Mouse (Mus musculus): Measurements from ENCODE around the gene Tmem210. TPM values are rescaled to one million over a fixed set of nuclear protein-coding genes. Genes with fewer than 3 reads are reported as not detected.

The Tmem210 gene
- total and polyA plus RNA-seq, 3 experiments = not detected

- TF ChIP-seq NRF1 (IDR thresholded peaks at IDR 0.05; ENCODE audit: insufficient read depth, low read depth, low read length, poor library complexity, severe bottlenecking) = no peak
- TF ChIP-seq MEF2A (IDR thresholded peaks at IDR 0.05; ENCODE audit: extremely low read depth, insufficient replicate concordance, low read depth, low read length, poor library complexity, severe bottlenecking) = no peak
- no peak for TF ChIP-seq NELFE (IDR thresholded peaks at IDR 0.05; ENCODE audit: low read depth, low read length)
- TF ChIP-seq ZC3H11A (IDR thresholded peaks at IDR 0.05; ENCODE audit: low read depth, low read length) = peak; percentile 54
- no peak for TF ChIP-seq JUND (IDR thresholded peaks at IDR 0.05; ENCODE audit: low read depth, low read length)
- no peak for TF ChIP-seq MXI1 (IDR thresholded peaks at IDR 0.05; ENCODE audit: low read depth, low read length)
- peak; percentile 90 to 95 (median 91) for TF ChIP-seq CTCF (IDR thresholded peaks at IDR 0.05 in 2 of 3, conservative IDR thresholded peaks at IDR 0.05 in 1 of 3; ENCODE audit: control insufficient read depth in 1 of 3, insufficient read depth in 1 of 3, low read depth in 2 of 3, low read length in 3 of 3, poor library complexity in 1 of 3, severe bottlenecking in 1 of 3)
- TF ChIP-seq USF2 (IDR thresholded peaks at IDR 0.05; ENCODE audit: borderline replicate concordance in 1 of 2, insufficient read depth in 1 of 2, low read depth in 1 of 2, low read length in 2 of 2) = no peak
- TF ChIP-seq TBP (IDR thresholded peaks at IDR 0.05; ENCODE audit: low read depth, low read length) = no peak
- no peak for TF ChIP-seq MYB (IDR thresholded peaks at IDR 0.05; ENCODE audit: low read depth, low read length)
- no peak for TF ChIP-seq MYC (IDR thresholded peaks at IDR 0.05; ENCODE audit: low read depth, low read length)
- TF ChIP-seq GATA1 (IDR thresholded peaks at IDR 0.05; ENCODE audit: low read depth, low read length) = no peak
- no peak for TF ChIP-seq MAZ (IDR thresholded peaks at IDR 0.05; ENCODE audit: low read depth, low read length)
- TF ChIP-seq TCF12 (IDR thresholded peaks at IDR 0.05; ENCODE audit: low read depth, low read length) = no peak
- TF ChIP-seq CHD2 (IDR thresholded peaks at IDR 0.05; ENCODE audit: low read length) = no peak
- no peak for TF ChIP-seq E2F4 (IDR thresholded peaks at IDR 0.05; ENCODE audit: borderline replicate concordance, low read depth, low read length)
- peak; percentile 51 for TF ChIP-seq RAD21 (IDR thresholded peaks at IDR 0.05; ENCODE audit: low read depth, low read length)
- TF ChIP-seq KAT2A (conservative IDR thresholded peaks at IDR 0.05; ENCODE audit: low read depth, low read length) = no peak
- no peak for TF ChIP-seq USF1 (IDR thresholded peaks at IDR 0.05; ENCODE audit: low read depth, low read length)
- no peak for TF ChIP-seq RCOR1 (IDR thresholded peaks at IDR 0.05; ENCODE audit: low read depth, low read length)
- no peak for TF ChIP-seq ELF1 (IDR thresholded peaks at IDR 0.05; ENCODE audit: low read depth, low read length)
- no peak for TF ChIP-seq BHLHE40 (IDR thresholded peaks at IDR 0.05; ENCODE audit: borderline replicate concordance, low read depth, low read length)
- TF ChIP-seq EP300 (IDR thresholded peaks at IDR 0.05; ENCODE audit: low read depth in 1 of 2, low read length in 2 of 2) = no peak
- no peak for TF ChIP-seq ZNF384 (IDR thresholded peaks at IDR 0.05; ENCODE audit: low read depth, low read length)
- no peak for TF ChIP-seq MAX (IDR thresholded peaks at IDR 0.05; ENCODE audit: low read length)
- no peak for TF ChIP-seq POLR2A (IDR thresholded peaks at IDR 0.05; ENCODE audit: control insufficient read depth in 1 of 2, insufficient read depth in 1 of 2, low read depth in 1 of 2, low read length in 2 of 2, poor library complexity in 1 of 2)
- TF ChIP-seq GABPA (IDR thresholded peaks at IDR 0.05; ENCODE audit: low read depth, low read length) = no peak
- TF ChIP-seq CHD1 (IDR thresholded peaks at IDR 0.05; ENCODE audit: low read depth, low read length) = no peak
- TF ChIP-seq ZMIZ1 (IDR thresholded peaks at IDR 0.05; ENCODE audit: low read depth, low read length) = no peak
- TF ChIP-seq ETS1 (IDR thresholded peaks at IDR 0.05; ENCODE audit: low read depth, low read length) = no peak
- peak; percentile 25 for TF ChIP-seq SIN3A (IDR thresholded peaks at IDR 0.05; ENCODE audit: low read length)
- no peak for TF ChIP-seq TAL1 (IDR thresholded peaks at IDR 0.05; ENCODE audit: low read length)
- TF ChIP-seq MAFK (IDR thresholded peaks at IDR 0.05; ENCODE audit: borderline replicate concordance, low read depth, low read length) = no peak
- TF ChIP-seq SMC3 (IDR thresholded peaks at IDR 0.05; ENCODE audit: low read depth, low read length) = peak; percentile 88
- TF ChIP-seq POLR2AphosphoS2 (IDR thresholded peaks at IDR 0.05; ENCODE audit: low read length) = no peak
- no peak for TF ChIP-seq POLR2AphosphoS5 (IDR thresholded peaks at IDR 0.05; ENCODE audit: borderline replicate concordance, low read depth, low read length)
- TF ChIP-seq UBTF (IDR thresholded peaks at IDR 0.05; ENCODE audit: borderline replicate concordance, insufficient read depth, low read depth, low read length) = no peak
- peaks cover 0 to 13% of the 10 kb centered on the region in 2 experiments; a peak in 2 of 4 replicates for H3K4me1 ChIP-seq (ENCODE audit: control insufficient read depth in 1 of 2, insufficient read depth in 2 of 2, low read length in 2 of 2)
Observed at GRCm38 (mm10) chr2:25292856-25293255, 4.9 kb downstream of the Tmem210 start.

More at GRCm38 (mm10) chr2:25292856-25293255, 4.9 kb downstream of the Tmem210 start:
- H3K4me3 ChIP-seq (ENCODE audit: control insufficient read depth in 1 of 2, insufficient read depth in 1 of 2, low read depth in 2 of 2, low read length in 2 of 2) = no peak overlapping the region
- no peak overlapping the region for H3K27ac ChIP-seq (ENCODE audit: control insufficient read depth, low read depth, low read length)
- H3K36me3 ChIP-seq (ENCODE audit: control insufficient read depth in 1 of 2, insufficient read depth in 2 of 2, low read length in 2 of 2) = no peaks in the 10 kb centered on the region; a peak in 1 of 4 replicates
- peak; percentile 69 for DNase-seq (ENCODE audit: low read depth, low spot score)
- H3K9me3 ChIP-seq (replicated peaks; ENCODE audit: insufficient read depth, low read length) = no peaks in the 10 kb centered on the region
- no peak overlapping the region for H3K9ac ChIP-seq (ENCODE audit: control insufficient read depth, low read depth, low read length, poor library complexity, severe bottlenecking)
- no peaks in the 10 kb centered on the region for H3K79me2 ChIP-seq (ENCODE audit: control insufficient read depth, insufficient read depth, low read length, poor library complexity)
- H3K27me3 ChIP-seq (ENCODE audit: control insufficient read depth in 1 of 2, insufficient read depth in 2 of 2, low read length in 2 of 2) = peaks cover 0 to 4% of the 10 kb centered on the region in 2 experiments; a peak in 2 of 4 replicates

All from MEL (cell line).